Mouse (Mus musculus): ENCODE results near the gene Kirrel2. TPM values are rescaled to one million over a fixed set of nuclear protein-coding genes. Genes with fewer than 3 reads are reported as not detected.
A peak's percentile ranks its signal among the peaks of the same experiment; 100 is the strongest.
"Not testable (repeated sequence)": the region's sequence is repeated elsewhere in the genome, so short reads cannot be mapped to it uniquely, and the experiment has no call there.

Kirrel2 gene
- total RNA-seq (2021), result not detected
- long read RNA-seq, experiment 1, result 0 reads
- long read RNA-seq, experiment 2, result 0 reads

DNA sequence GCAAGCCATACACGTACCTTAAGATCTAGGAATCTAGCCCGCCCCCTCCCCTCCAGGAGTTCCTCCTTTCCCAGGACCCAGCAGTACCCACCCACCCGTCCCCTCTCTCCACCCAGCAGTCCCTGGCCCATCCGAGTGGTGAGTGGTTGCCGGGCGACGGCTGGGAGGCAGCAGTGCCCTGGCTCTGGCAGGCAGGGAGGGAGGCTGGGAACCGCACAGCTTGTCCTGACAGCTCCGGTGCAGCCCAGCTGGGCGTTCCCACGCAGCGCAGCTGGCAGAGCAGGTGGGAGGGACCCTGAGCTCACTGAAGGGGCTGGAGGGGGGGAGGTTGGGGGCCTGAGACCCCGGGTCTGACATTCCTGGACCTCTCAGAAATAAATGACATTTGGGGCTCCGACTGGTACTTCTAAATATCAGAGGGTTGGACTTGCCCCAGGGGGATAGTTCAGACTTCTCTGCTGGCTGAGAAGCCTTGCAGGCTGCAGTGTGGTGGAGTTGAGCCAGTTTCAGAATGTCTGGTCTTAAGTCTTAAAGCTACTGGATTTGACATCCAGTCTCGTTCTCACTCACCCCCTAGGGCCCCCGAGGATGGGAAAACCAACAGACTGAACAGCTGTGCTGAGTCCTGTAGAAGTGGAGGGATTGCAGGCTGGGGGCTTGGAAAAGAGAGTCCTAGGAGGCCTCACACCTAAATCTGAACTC is at the start of gene Kirrel2, which contains the start of gene Nphs1:
Kirrel2 (minus strand) TSS at position 62 of the 702 bp plus-strand sequence.
Nphs1 (plus strand) TSS at position 687 of the 702 bp plus-strand sequence.
- no peak for DNase-seq (ENCODE audit: low spot score)

- DNase-seq (ENCODE audit: low spot score), result not testable (repeated sequence)
Observed at GRCm38 (mm10) chr7:30501159-30501558, 43.7 kb upstream of the Kirrel2 start.

GRCm38 (mm10) chr7:30495506-30496042 is 38.1 kb upstream of the Kirrel2 start:
- DNase-seq (ENCODE audit: low spot score), result not testable (repeated sequence)

GRCm38 (mm10) chr7:30493401-30493931 is 36.0 kb upstream of the Kirrel2 start, which contains the start of gene Prodh2:
TSS of gene Prodh2 (plus strand) at chr7:30493622.
- DNase-seq (ENCODE audit: low spot score), result no peak

DNA sequence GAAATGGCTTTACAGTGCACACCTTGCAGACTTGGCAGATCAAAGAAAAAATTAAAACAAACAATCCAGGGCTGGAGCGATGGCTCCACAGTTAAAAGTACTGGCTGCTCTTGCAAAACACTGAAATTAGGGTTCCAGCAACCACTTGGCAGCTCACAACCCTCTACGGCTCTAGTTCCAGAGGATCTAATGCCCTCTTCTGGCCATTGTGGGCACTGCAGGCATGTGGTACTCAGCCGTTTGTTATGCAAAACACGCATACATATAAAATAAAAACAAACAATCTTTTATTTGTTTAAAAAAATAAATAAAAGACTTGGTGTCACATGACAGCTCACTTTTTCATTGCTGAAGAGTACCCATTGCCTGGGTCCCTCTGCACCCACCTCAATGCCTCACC is 35.3 kb upstream of the Kirrel2 start:
- peak; percentile 73 for DNase-seq (ENCODE audit: low spot score)

- DNase-seq (ENCODE audit: low spot score), result no peak
Observed at GRCm38 (mm10) chr7:30490957-30491307, 33.4 kb upstream of the Kirrel2 start.

DNA sequence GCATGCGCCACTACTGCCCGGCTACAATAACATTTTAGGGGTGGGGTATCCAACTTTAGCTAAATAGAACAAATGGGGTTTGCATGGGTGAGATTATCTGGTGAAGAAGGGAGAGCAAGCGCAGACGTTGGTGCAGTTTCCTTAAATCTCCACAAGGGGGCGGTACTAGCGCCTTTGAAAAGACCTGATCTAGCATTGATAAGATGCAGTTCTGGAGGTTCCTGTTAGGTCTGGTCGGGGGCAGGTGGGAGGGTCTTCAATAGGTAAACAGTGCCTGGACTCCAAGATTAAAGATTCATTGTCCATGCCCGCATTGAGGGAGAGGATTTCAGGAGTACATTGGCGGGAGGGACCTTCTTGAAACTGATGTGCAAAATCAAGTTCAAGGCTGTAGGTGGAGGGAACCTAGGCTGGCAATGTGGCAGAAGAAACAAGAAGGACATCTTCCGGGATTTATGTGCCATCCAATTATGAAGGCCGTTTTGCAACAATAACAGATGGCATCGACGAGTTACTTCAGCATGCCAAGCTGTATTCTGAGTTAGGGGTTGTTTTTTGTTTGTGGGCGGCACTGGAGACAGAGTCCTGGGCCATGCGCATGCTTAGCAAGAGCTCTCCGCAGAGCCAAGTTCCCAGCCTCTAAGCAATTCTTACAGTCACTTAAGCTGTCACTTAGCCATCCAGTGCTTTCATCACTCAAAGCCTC is 32.9 kb upstream of the Kirrel2 start:
- DNase-seq (ENCODE audit: low spot score), result peak; percentile 24

DNA sequence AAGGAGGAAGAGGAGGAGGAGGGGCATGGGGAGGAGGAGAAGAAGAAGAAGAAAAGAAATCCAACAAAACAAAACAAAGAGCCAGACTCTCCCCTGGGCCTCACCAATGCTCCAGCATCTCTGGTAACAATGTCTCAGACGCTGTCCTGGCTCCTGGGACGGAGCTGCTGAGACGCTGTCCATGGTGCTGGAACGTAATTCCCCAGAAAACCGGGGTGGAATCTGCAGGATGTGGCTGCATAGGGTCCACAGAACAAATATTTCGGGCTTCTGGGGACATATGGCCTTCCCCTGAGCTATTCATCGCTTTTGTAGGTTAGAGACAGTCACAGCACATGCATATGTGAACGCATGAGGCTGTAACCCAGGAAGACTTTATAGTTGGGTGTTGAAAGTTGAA is 26.8 kb upstream of the Kirrel2 start:
- DNase-seq (ENCODE audit: low spot score), result no peak

- no peak for DNase-seq (ENCODE audit: low spot score)
Observed at GRCm38 (mm10) chr7:30477415-30478381, 20.2 kb upstream of the Kirrel2 start.

GRCm38 (mm10) chr7:30476136-30476535 is 18.6 kb upstream of the Kirrel2 start:
- DNase-seq (ENCODE audit: low spot score), result not testable (repeated sequence)

- no peak for DNase-seq (ENCODE audit: low spot score)
Observed at GRCm38 (mm10) chr7:30474999-30475398, 17.5 kb upstream of the Kirrel2 start.

DNA sequence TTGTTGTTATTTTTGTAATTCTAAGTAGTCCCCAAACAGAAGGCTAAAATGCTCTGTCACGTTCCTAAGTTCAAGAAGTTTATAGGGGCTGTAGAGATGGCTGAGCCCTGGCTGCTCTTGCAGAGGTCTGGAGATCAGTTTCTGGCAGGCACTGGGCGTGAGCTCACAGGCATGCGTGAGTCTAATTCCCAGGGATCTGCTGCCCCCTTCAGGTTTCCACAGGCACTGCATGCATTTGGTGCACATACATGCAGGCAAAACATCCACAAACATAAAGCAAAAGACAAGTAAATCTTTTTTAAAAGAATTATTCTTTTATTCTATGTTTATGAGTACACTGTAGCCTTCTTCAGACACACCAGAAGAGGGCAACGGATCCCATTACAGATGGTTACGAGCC is 14.9 kb upstream of the Kirrel2 start:
- no peak for DNase-seq (ENCODE audit: low spot score)

DNA sequence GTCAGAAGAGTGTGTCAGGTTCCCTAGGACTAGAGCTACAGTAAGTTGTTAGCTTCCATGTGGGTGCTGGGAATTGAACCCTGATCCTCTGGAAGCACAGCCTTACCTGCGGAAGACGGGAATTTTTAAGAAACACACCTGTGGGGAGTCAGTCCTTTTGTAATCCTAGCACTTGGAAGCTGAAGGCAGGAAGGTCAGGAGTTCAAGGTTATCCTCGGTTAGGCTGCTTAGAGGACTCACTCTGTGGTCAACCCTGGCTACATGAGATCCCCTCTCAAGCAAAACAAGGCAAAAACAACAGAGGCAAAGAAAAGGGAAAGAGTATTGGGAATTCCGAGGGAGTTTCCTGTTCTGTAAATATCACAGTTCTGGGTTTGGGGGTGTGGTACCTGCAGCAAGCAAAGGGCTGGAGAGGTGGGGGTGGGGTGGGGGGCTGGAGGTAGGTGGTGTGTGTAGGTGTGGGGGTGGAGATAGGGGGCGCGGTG is 7.4 kb upstream of the Kirrel2 start:
- DNase-seq (ENCODE audit: low spot score), result no peak

DNA sequence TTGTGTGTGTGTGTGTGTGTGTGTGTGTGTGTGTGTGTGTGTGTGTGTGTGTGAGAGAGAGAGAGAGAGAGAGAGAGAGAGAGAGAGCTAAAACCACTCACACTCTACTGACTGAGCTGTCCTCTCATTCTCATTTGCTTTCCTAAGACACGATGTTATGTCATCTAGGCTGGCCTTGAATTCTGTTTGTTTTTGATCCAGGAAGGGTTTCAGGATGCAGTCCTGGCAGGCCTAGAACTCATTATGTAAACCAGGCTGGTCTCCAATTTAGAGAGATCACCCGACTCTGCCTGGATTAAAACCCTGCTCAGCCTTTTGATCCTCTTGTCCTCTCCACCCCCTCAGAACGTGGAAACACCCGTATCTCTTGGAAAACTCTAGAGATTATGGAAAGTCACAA is 6.5 kb upstream of the Kirrel2 start:
- no peak for DNase-seq (ENCODE audit: low spot score)

DNA sequence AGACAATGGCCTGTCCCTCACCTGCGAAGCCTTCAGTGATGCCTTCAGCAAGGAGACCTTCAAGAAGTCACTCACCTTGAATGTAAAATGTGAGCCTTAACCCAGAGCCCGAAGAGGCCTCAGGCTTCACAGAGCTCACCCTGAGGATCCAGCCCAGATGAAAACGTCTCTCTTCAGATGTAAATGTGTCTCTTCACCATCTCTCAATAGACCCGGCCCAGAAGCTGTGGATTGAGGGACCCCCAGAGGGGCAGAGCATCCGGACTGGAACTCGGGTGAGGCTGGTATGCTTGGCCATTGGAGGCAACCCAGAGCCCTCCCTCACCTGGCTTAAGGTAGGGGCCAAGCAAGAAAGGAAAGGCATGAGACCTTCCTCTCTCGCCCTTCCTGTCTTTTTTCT is 6.1 kb upstream of the Kirrel2 start:
- no peak for DNase-seq (ENCODE audit: low spot score)

DNA sequence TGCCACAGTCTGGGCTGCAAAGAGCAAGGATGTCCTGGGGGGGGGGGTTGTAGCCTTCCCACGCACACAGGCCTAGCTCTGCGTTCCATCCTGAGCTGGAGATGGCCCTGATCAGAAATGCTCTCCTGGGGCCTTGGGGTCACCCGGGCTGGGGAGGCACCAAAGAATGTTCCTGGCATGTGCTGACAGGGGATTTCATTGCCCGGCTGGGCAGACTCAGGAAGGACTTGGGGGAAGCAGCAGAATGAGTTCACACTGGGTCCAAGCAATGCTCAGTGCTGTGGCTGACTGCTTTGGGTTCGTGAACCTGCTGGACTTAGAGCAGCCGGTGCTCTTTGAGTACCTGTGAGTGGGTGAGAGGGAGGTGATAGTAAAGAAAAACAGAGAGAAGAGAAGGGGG is 2.0 kb upstream of the Kirrel2 start:
- no peak for DNase-seq (ENCODE audit: low spot score)

- DNase-seq (ENCODE audit: low spot score), result no peak
Observed at GRCm38 (mm10) chr7:30456911-30457628, 420 bp downstream of the Kirrel2 start.

DNA sequence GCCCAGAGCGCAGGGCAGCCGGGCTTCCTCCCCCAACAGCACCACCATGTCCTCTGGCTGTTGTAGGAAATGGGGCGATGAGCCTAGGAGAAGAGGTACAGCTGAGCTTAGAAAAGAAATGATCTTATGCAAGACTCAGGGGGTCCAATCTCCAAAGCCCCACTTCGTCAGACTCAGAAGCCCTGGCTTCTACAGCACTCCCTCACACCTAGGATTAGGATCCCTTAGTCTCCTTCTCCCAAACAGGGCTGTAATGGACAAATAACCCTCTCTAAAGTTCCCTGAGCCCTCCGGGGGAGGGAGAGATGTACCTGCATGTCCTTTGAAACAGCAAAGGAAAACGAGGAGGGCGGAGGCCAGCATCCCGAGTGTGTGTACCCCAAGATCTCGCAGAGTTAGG is 1.0 kb downstream of the Kirrel2 start:
- DNase-seq (ENCODE audit: low spot score), result no peak

GRCm38 (mm10) chr7:30454259-30454658 is 3.2 kb downstream of the Kirrel2 start:
- no peak for DNase-seq (ENCODE audit: low spot score)

DNA sequence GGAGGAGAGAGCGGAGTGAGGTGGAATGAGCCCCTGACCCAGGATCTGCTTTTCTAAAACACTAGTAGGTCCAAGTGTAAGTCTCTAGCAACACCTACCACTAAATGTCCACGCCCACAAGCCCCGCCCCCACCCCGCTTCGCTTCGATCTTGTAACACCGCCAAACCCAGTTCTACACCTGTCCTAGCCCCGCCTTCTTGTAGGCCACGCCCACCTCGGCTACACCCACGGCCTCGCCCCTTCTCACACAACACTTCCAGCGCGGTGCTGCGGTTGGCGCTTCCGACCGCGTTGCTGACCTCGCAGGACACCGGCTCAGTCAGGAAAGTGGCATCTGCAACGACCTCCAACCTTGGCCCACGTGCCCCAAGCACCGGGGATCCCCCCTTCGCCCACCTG is 3.7 kb downstream of the Kirrel2 start:
- no peak for DNase-seq (ENCODE audit: low spot score)

Measured in gastrocnemius, adult 18-20 months (tissue).